Comparison of ENCODE assay signal across 22 mouse cellular contexts in the genomic region with DNA sequence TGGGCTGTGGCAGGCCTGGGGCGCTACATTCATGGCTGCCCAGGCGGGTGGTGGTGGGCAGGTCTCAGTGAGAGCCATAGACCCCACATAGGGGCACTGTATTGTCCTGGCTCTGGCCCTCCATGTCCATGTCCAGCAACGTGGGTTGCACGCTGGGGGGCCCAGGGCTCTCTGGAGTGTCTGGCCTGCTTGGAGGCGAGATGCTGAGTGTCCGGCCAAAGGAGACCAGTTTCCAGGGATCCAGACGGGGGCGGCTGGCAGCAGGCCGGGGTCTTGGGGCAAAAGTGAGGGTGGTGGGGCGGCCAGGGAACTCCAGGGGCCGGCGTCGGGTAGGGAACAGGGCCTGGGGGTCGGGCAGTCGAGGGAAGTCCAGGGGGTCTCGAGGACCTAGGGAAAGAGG. TPM values are rescaled to one million over a fixed set of nuclear protein-coding genes. Genes with fewer than 3 reads are reported as not detected.
DNase-seq lines count a peak whose midpoint lies in the region; ATAC-seq lines count a peak whose summit lies in the region.
"Had no signal": no experiment of that assay in that cellular context is flagged by ENCODE, and none has a peak within 500 bp of the region (broad histone marks: within the 10 kb centered on the region; RNA-seq: fewer than 3 reads in every experiment).

No protein-coding gene starts in this region.

- no peak overlapping the region for H3K27ac ChIP-seq in hindbrain, embryonic 13.5 days
- no peak overlapping the region for H3K27ac ChIP-seq in hindbrain, embryonic 16.5 days (ENCODE audit: low read depth, low read length)
- H3K27ac ChIP-seq: forebrain, embryonic 10.5 days; forebrain, embryonic 13.5 days; heart, embryonic 15.5 days; hindbrain, embryonic 10.5 days; hindbrain, embryonic 14.5 days had no signal

- no peak overlapping the region for H3K4me3 ChIP-seq in hindbrain, embryonic 13.5 days
- H3K4me3 ChIP-seq in hindbrain, embryonic 16.5 days (ENCODE audit: low read length): no peak overlapping the region
- H3K4me3 ChIP-seq: forebrain, embryonic 10.5 days; forebrain, embryonic 13.5 days; heart, embryonic 12.5 days; heart, embryonic 15.5 days; hindbrain, embryonic 10.5 days had no signal

- no peaks in the 10 kb centered on the region for H3K9me3 ChIP-seq in hindbrain, embryonic 13.5 days
- H3K9me3 ChIP-seq in hindbrain, embryonic 16.5 days (ENCODE audit: control insufficient read depth, low read length): no peaks in the 10 kb centered on the region
- H3K9me3 ChIP-seq: forebrain, embryonic 10.5 days; forebrain, embryonic 13.5 days; heart, embryonic 12.5 days; heart, embryonic 15.5 days; hindbrain, embryonic 10.5 days had no signal

- H3K36me3 ChIP-seq in hindbrain, embryonic 13.5 days: peaks cover 61% of the 10 kb centered on the region
- peaks cover 26% of the 10 kb centered on the region for H3K36me3 ChIP-seq in hindbrain, embryonic 16.5 days (ENCODE audit: control insufficient read depth, insufficient read depth, low read length)
- H3K36me3 ChIP-seq: heart, embryonic 15.5 days had no signal

- peaks cover 49% of the 10 kb centered on the region for H3K27me3 ChIP-seq in hindbrain, embryonic 13.5 days
- no peaks in the 10 kb centered on the region; the same call in 1 of the 2 replicates for H3K27me3 ChIP-seq in hindbrain, embryonic 16.5 days (replicated peaks; ENCODE audit: control insufficient read depth, insufficient read depth, low read length)

- H3K4me2 ChIP-seq in hindbrain, embryonic 13.5 days: no peak overlapping the region
- H3K4me2 ChIP-seq in hindbrain, embryonic 16.5 days (ENCODE audit: low read length): no peak overlapping the region
- H3K4me2 ChIP-seq: forebrain, embryonic 13.5 days; heart, embryonic 12.5 days; heart, embryonic 15.5 days; hindbrain, embryonic 14.5 days had no signal

- peaks cover 31% of the 10 kb centered on the region for H3K4me1 ChIP-seq in hindbrain, embryonic 13.5 days (replicated peaks)
- H3K4me1 ChIP-seq in hindbrain, embryonic 16.5 days (ENCODE audit: control insufficient read depth, insufficient read depth, low read depth, low read length): peaks cover 15% of the 10 kb centered on the region; the same call in 1 of the 2 replicates

- peak overlapping the region; percentile 39; the same call in 1 of the 2 replicates for H3K9ac ChIP-seq in hindbrain, embryonic 13.5 days
- H3K9ac ChIP-seq in hindbrain, embryonic 16.5 days (ENCODE audit: low read depth, low read length): no peak overlapping the region
- H3K9ac ChIP-seq: forebrain, embryonic 13.5 days; heart, embryonic 12.5 days; heart, embryonic 15.5 days; hindbrain, embryonic 14.5 days had no signal

- DNase-seq in cerebellum, adult 11-12 months: peak; percentile 59
- no peak for DNase-seq in cerebellum, adult 9-10 months
- DNase-seq in cerebellum, postnatal 10 days: peak; percentile 33 to 37
- DNase-seq in cerebellum, postnatal 36 days: no peak
- DNase-seq: adrenal gland, adult 8-10 months; adrenal gland, postnatal 25 days; gastrocnemius, postnatal 10 days; gastrocnemius, postnatal 36 days; heart, postnatal 10 days; heart, postnatal 36 days; kidney, adult 2 months had no signal

- ATAC-seq in hindbrain, embryonic 13.5 days (ENCODE audit: low FRiP score): no peak
- no peak for ATAC-seq in hindbrain, embryonic 16.5 days
- ATAC-seq: activated CD4-positive, CD25-positive, alpha-beta regulatory T cell, adult 4 months; forebrain, embryonic 13.5 days; forebrain, embryonic 16.5 days; intestine, postnatal 0 days had no signal

- 87% methylated on average over 16 of the region's 16 CpGs for WGBS in hindbrain, embryonic 13.5 days
- 84% methylated on average over 16 of the region's 16 CpGs for WGBS in hindbrain, embryonic 16.5 days

RNA-seq across cellular contexts. Expression of gene Ttc9b, which starts 2.9 kb away (rescaled TPM):
- 50.2 and 52.0 TPM in 2 replicates for polyA plus RNA-seq in hindbrain, embryonic 13.5 days (2015; fragmentation: Nextera tagmentation; extraction: Ambion mirVana)
- 86.2 and 99.1 TPM in 2 replicates for polyA plus RNA-seq in hindbrain, embryonic 16.5 days (2015; fragmentation: Nextera tagmentation; extraction: Ambion mirVana)
- polyA plus RNA-seq: activated CD4-positive, CD25-positive, alpha-beta regulatory T cell, adult 4 months; heart, embryonic 15.5 days; kidney, adult 2 months had no signal

RNA-seq across cellular contexts. Expression of gene Map3k10, which starts 17.8 kb away (rescaled TPM):
- polyA plus RNA-seq in hindbrain, embryonic 13.5 days (2015; fragmentation: Nextera tagmentation; extraction: Ambion mirVana): 13.0 and 13.2 TPM in 2 replicates
- 17.5 and 18.7 TPM in 2 replicates for polyA plus RNA-seq in hindbrain, embryonic 16.5 days (2015; fragmentation: Nextera tagmentation; extraction: Ambion mirVana)

RNA-seq across cellular contexts. Expression of gene Zfp607b, which starts 32.5 kb away (rescaled TPM):
- 10.8 and 12.1 TPM in 2 replicates for polyA plus RNA-seq in hindbrain, embryonic 13.5 days (2015; fragmentation: Nextera tagmentation; extraction: Ambion mirVana)
- 12.0 and 13.6 TPM in 2 replicates for polyA plus RNA-seq in hindbrain, embryonic 16.5 days (2015; fragmentation: Nextera tagmentation; extraction: Ambion mirVana)

Comparison
In these comparisons a context has a peak if more than half of its experiments do, and no peak if none do; other contexts are left out.
1. DNase-seq: peak in cerebellum, adult 11-12 months (single experiment) and cerebellum, postnatal 10 days (2 of 2); none in cerebellum, adult 9-10 months (single experiment) and cerebellum, postnatal 36 days (0 of 2).